Mouse (Mus musculus) E14TG2a.4 (cell line): ENCODE results near the gene Shc1.

Experiments
- CTCF ChIP-seq: conservative IDR thresholded peaks from 2 replicates; pipeline ENCODE4 v1.5.1; 2014; ENCODE audit warnings: low read length
- NANOG ChIP-seq: IDR thresholded peaks from 2 replicates; pipeline ENCODE4 v1.6.1; 2014; ENCODE audit warnings: borderline replicate concordance, low read length, mixed read lengths
- POU5F1 ChIP-seq: IDR thresholded peaks from 2 replicates; pipeline ENCODE4 v1.6.1; 2014; ENCODE audit warnings: low read length, borderline replicate concordance

GRCm38 (mm10) chr3:89418170-89418860, at the start of gene Shc1, which contains the start of gene Cks1b:
- TF ChIP-seq CTCF (no peak), POU5F1 (no peak), NANOG (0 out of 2 replicates have a peak, but pooled peaks have one; percentile 21)
